Mouse (Mus musculus) stomach, embryonic 16.5 days (tissue): ENCODE results near the gene Tceal8. TPM values are rescaled to one million over a fixed set of nuclear protein-coding genes. Genes with fewer than 3 reads are reported as not detected.
A peak's percentile ranks its signal among the peaks of the same experiment; 100 is the strongest.
"Not testable (repeated sequence)": the region's sequence is repeated elsewhere in the genome, so short reads cannot be mapped to it uniquely, and the experiment has no call there.

Source experiments
- ATAC-seq: fragments of 200-750 bp; cut with Nextera tagmentation; 2 replicates; pipeline ENCODE4 v1.8.0; 2017; ENCODE audit warnings: moderate number of reproducible peaks, moderate TSS enrichment; ENCODE audit not compliant: insufficient read depth, low FRiP score
- H3K27ac ChIP-seq: fragments of 300-500 bp; sonication (generic); 2 replicates; pipeline ENCODE4 v1.5.1; 2014; ENCODE audit warnings: low read length
- H3K27me3 ChIP-seq: fragments of 300-500 bp; sonication (generic); 2 replicates; pipeline ENCODE4 v1.6.1; 2014; ENCODE audit warnings: low read length, control low read depth, mixed read lengths; ENCODE audit not compliant: control insufficient read depth, insufficient read depth
- H3K36me3 ChIP-seq: fragments of 300-500 bp; sonication (generic); 2 replicates; pipeline ENCODE4 v1.6.1; 2014; ENCODE audit warnings: low read length; ENCODE audit not compliant: control insufficient read depth, insufficient read depth
- H3K4me1 ChIP-seq: fragments of 300-500 bp; sonication (generic); 2 replicates; pipeline ENCODE4 v1.6.1; 2014; ENCODE audit warnings: low read length, control low read depth, mixed read lengths; ENCODE audit not compliant: control insufficient read depth, insufficient read depth
- H3K4me2 ChIP-seq: fragments of 300-500 bp; sonication (generic); 2 replicates; pipeline ENCODE4 v1.6.1; 2014; ENCODE audit warnings: low read depth, low read length, mixed read lengths
- H3K4me3 ChIP-seq: fragments of 300-500 bp; sonication (generic); replicated peaks from 2 replicates; pipeline ENCODE4 v1.5.1; 2014; ENCODE audit warnings: mild to moderate bottlenecking, low read length
- H3K9ac ChIP-seq: fragments of 300-500 bp; sonication (generic); 2 replicates; pipeline ENCODE4 v1.6.1; 2014; ENCODE audit warnings: low read length
- H3K9me3 ChIP-seq: fragments of 300-500 bp; sonication (generic); replicated peaks from 2 replicates; pipeline ENCODE4 v1.6.1; 2016; ENCODE audit warnings: low read length, control low read depth; ENCODE audit not compliant: control insufficient read depth
- WGBS: fragments of 180-500 bp; shearing (Covaris S2); extraction: QIAGEN DNeasy Blood & Tissue Kit; methylation state at CpG from one replicate; pipeline ENCODE4 v1.1.7; 2014; 5-methylcytosine and 5-hydroxymethylcytosine counted together
- microRNA-seq: library from miRNA; unstranded; fragments of <30 nt; microRNA quantifications from one replicate; pipeline ENCODE4, GENCODE M21; 2016
- polyA plus RNA-seq: library from polyadenylated mRNA; unstranded; fragments of >200 nt; fragmentation: Nextera tagmentation; extraction: Ambion mirVana; gene quantifications from 2 replicates; pipeline ENCODE4 v1.2.1, GENCODE M21; 2015

Gene Tceal8
- polyA plus RNA-seq, 1 experiment from 2014 or later: 201 TPM

DNA sequence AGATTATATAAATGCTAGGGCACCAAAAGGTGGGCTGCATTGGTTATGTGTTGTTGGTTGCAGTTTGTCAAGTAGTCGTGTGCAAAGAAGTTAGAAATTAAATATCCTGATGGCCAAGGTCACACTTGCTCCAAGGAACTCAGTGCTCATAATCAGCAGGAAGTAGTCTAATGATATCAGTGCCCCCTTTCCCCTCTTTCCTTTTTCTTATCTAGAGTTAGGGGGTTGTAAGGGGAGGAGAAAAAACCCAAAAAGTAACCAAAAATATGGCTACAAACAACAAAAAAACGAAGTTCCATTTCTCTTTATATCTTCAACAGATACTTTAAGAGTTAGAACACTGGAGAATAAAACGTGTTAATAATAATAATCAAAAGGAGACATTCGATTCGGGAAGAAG, 30.8 kb downstream of the Tceal8 start:
- H3K27me3 ChIP-seq: no peaks in the 10 kb centered on the region; the same call in 1 of the 2 replicates
- no peaks in the 10 kb centered on the region for H3K36me3 ChIP-seq
- no peak overlapping the region for H3K4me2 ChIP-seq
- H3K9ac ChIP-seq: no peak overlapping the region
- no peaks in the 10 kb centered on the region for H3K4me1 ChIP-seq
- ATAC-seq: no peak
- no peaks in the 10 kb centered on the region for H3K9me3 ChIP-seq
- H3K4me3 ChIP-seq: no peak overlapping the region
- H3K27ac ChIP-seq: no peak overlapping the region
- 80% methylated on average over 5 of the region's 5 CpGs for WGBS

DNA sequence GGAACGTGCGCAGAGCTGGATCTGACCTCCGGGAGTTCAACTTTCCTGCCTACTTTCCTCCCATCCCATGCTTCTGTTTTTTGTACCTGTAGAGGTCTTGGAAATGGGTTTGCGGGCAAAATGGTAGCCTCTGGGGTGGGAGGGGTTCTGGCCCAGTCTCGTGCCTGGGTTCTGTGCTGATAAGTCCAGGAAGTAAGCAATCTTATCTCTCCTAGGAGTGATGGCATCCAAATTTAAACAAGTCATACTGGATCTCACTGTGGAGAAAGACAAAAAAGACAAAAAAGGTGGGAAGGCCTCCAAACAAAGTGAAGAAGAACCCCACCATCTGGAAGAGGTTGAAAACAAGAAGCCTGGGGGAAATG, 32.5 kb downstream of the Tceal8 start:
- not testable (repeated sequence) for H3K4me1 ChIP-seq, H3K36me3 ChIP-seq, H3K9ac ChIP-seq, H3K27me3 ChIP-seq, H3K27ac ChIP-seq, H3K9me3 ChIP-seq, ATAC-seq
- H3K4me3 ChIP-seq: peak overlapping the region; percentile 33
- 26% methylated on average over 5 of the region's 5 CpGs for WGBS
- peak overlapping the region; percentile 40 for H3K4me2 ChIP-seq

GRCm38 (mm10) chrX:136138827-136139639, 33.1 kb downstream of the Tceal8 start, which contains the start of gene Bex4:
TSS of gene Bex4 (plus strand) at chrX:136138996.
- Histone ChIP-seq H3K4me2 (peak within 1 kb of the TSS; percentile 40), H3K4me3 (peak within 1 kb of the TSS; percentile 33)
- not testable (repeated sequence) for H3K36me3 ChIP-seq, H3K4me1 ChIP-seq, H3K27ac ChIP-seq, H3K27me3 ChIP-seq, H3K9me3 ChIP-seq, H3K9ac ChIP-seq
- ATAC-seq: peak; percentile 81
- WGBS: 5% methylated on average over 11 of the region's 64 CpGs

- WGBS: 83% methylated on average over 4 of the region's 4 CpGs
- Histone ChIP-seq H3K27ac (no peak overlapping the region), H3K4me2 (no peak overlapping the region), H3K4me1 (no peaks in the 10 kb centered on the region), H3K4me3 (no peak overlapping the region), H3K36me3 (no peaks in the 10 kb centered on the region), H3K9ac (no peak overlapping the region), H3K9me3 (no peaks in the 10 kb centered on the region), H3K27me3 (no peaks in the 10 kb centered on the region; the same call in 1 of the 2 replicates)
- ATAC-seq: no peak
Observed at GRCm38 (mm10) chrX:136135559-136135958, 36.6 kb downstream of the Tceal8 start.

GRCm38 (mm10) chrX:136127744-136128064, 44.4 kb downstream of the Tceal8 start:
- Histone ChIP-seq H3K36me3 (no peaks in the 10 kb centered on the region), H3K4me3 (no peak overlapping the region), H3K4me2 (no peak overlapping the region), H3K9me3 (no peaks in the 10 kb centered on the region), H3K9ac (no peak overlapping the region), H3K4me1 (no peaks in the 10 kb centered on the region), H3K27ac (no peak overlapping the region), H3K27me3 (no peaks in the 10 kb centered on the region)
- 15% methylated on average over 5 of the region's 5 CpGs for WGBS
- no peak for ATAC-seq

DNA sequence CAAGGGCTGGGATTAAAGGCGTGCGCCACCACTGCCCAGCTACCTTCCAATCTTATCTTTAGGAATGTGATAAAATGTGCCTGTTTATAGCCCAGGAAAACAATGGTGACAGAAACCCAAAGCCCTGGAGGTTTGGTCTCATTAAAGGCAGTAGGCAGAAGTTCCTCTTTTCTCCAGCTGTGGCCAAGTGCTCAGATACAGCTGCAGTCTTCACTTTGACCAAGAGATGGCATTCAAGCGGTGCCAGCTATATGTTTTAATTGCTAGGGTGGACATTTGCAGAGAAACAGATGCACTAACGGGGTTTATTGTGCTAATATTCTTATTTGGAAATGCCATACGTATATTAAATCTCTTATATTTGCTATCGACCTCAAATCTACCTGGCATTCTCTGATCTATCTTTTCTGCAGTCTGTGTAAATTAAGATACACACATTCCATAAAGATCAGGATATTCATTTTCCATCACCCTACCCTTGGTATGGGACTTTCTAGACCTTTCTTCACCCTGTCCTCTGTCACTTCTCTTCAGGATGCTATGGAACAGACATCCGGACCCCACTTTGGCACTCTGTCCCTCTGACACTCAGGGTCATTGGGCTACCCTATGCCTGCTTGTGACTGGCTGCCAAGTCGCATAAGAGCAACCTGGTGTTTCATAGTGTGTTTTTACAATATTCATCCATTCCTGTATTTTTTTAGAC, 45.0 kb downstream of the Tceal8 start:
- Histone ChIP-seq H3K9me3 (no peaks in the 10 kb centered on the region), H3K4me1 (no peaks in the 10 kb centered on the region)
- no peak for ATAC-seq

More for the DNA sequence above, 45.0 kb downstream of the Tceal8 start:
- Histone ChIP-seq H3K36me3 (no peaks in the 10 kb centered on the region), H3K9ac (no peak overlapping the region), H3K4me3 (no peak overlapping the region), H3K4me2 (no peak overlapping the region), H3K27me3 (no peaks in the 10 kb centered on the region), H3K27ac (no peak overlapping the region)
- 54% methylated on average over 8 of the region's 8 CpGs for WGBS

Small RNA genes lying within 50 kb of the gene (microRNA-seq; reads per million reads assigned to microRNA genes)
- not detected for gene Mir6383

Other genes with a start within 250 kb of the Tceal8 start
- gene Arxes2, start 178.5 kb downstream of the Tceal8 start, polyA plus RNA-seq: 45.1 and 55.0 TPM in 2 replicates
- gene Arxes1, start 139.0 kb downstream of the Tceal8 start, polyA plus RNA-seq: 22.1 and 26.9 TPM in 2 replicates
- gene Bex2, start 104.1 kb downstream of the Tceal8 start, polyA plus RNA-seq: 80.4 and 92.3 TPM in 2 replicates
- not detected in 2 replicates for gene Nxf3, start 87.1 kb downstream of the Tceal8 start, polyA plus RNA-seq
- gene Bex4, start 33.3 kb downstream of the Tceal8 start, polyA plus RNA-seq: 76.9 and 103 TPM in 2 replicates
- gene Tceal5, start 31.5 kb upstream of the Tceal8 start, polyA plus RNA-seq: 4.7 and 7.0 TPM in 2 replicates
- gene Tceal7, start 42.4 kb upstream of the Tceal8 start, polyA plus RNA-seq: 2.9 and 94.6 TPM in 2 replicates
- gene Bex1, start 43.2 kb upstream of the Tceal8 start, polyA plus RNA-seq: 54.8 and 84.5 TPM in 2 replicates
- gene Tceal9, start 72.7 kb upstream of the Tceal8 start, polyA plus RNA-seq: 495 and 546 TPM in 2 replicates
- gene Bex3, start 97.9 kb upstream of the Tceal8 start, polyA plus RNA-seq: 306 and 333 TPM in 2 replicates